Mouse (Mus musculus): ENCODE data around the gene Pdss2. TPM values are rescaled to one million over a fixed set of nuclear protein-coding genes. Genes with fewer than 3 reads are reported as not detected.
"Not testable (repeated sequence)": the region's sequence is repeated elsewhere in the genome, so short reads cannot be mapped to it uniquely, and the experiment has no call there.

Pdss2 gene
- polyA plus RNA-seq, 1 experiment: 3.7 TPM

- no peaks in the 10 kb centered on the region for H3K36me3 ChIP-seq (ENCODE audit: control insufficient read depth, insufficient read depth, low read length)
- H3K4me1 ChIP-seq (ENCODE audit: control insufficient read depth, insufficient read depth, low read length): no peaks in the 10 kb centered on the region
- H3K27ac ChIP-seq (ENCODE audit: control insufficient read depth, insufficient read depth, low read depth, low read length): no peak overlapping the region
- TF ChIP-seq CTCF (IDR thresholded peaks at IDR 0.05; ENCODE audit: control insufficient read depth, insufficient read depth, insufficient replicate concordance, low read depth, low read length) (no peak), POLR2A (IDR thresholded peaks at IDR 0.05; ENCODE audit: control insufficient read depth, low read depth, low read length) (no peak)
- no peaks in the 10 kb centered on the region for H3K27me3 ChIP-seq (ENCODE audit: control insufficient read depth, insufficient read depth, low read length)
- H3K4me3 ChIP-seq (ENCODE audit: control insufficient read depth, low read depth, low read length): no peak overlapping the region
These were observed 20.9 kb downstream of the Pdss2 start for GRCm38 (mm10) chr10:43242215-43242614.

- Histone ChIP-seq H3K4me3 (ENCODE audit: control insufficient read depth, low read depth, low read length) (peak overlapping the region; percentile 48; the same call in 1 of the 2 replicates), H3K4me1 (ENCODE audit: control insufficient read depth, insufficient read depth, low read length) (no peaks in the 10 kb centered on the region), H3K36me3 (ENCODE audit: control insufficient read depth, insufficient read depth, low read length) (no peaks in the 10 kb centered on the region), H3K27me3 (ENCODE audit: control insufficient read depth, insufficient read depth, low read length) (no peaks in the 10 kb centered on the region), H3K27ac (ENCODE audit: control insufficient read depth, insufficient read depth, low read depth, low read length) (no peak overlapping the region)
- no peak for TF ChIP-seq POLR2A (IDR thresholded peaks at IDR 0.05; ENCODE audit: control insufficient read depth, low read depth, low read length)
- TF ChIP-seq CTCF (IDR thresholded peaks at IDR 0.05; ENCODE audit: control insufficient read depth, insufficient read depth, insufficient replicate concordance, low read depth, low read length): no peak
These were observed 23.0 kb downstream of the Pdss2 start for GRCm38 (mm10) chr10:43244262-43244806.

GRCm38 (mm10) chr10:43245461-43246200 is 24.3 kb downstream of the Pdss2 start:
- Histone ChIP-seq H3K4me3 (ENCODE audit: control insufficient read depth, low read depth, low read length) (no peak overlapping the region), H3K4me1 (ENCODE audit: control insufficient read depth, insufficient read depth, low read length) (no peaks in the 10 kb centered on the region), H3K36me3 (ENCODE audit: control insufficient read depth, insufficient read depth, low read length) (no peaks in the 10 kb centered on the region), H3K27ac (ENCODE audit: control insufficient read depth, insufficient read depth, low read depth, low read length) (no peak overlapping the region), H3K27me3 (ENCODE audit: control insufficient read depth, insufficient read depth, low read length) (no peaks in the 10 kb centered on the region)
- TF ChIP-seq CTCF (IDR thresholded peaks at IDR 0.05; ENCODE audit: control insufficient read depth, insufficient read depth, insufficient replicate concordance, low read depth, low read length) (no peak), POLR2A (IDR thresholded peaks at IDR 0.05; ENCODE audit: control insufficient read depth, low read depth, low read length) (no peak)

GRCm38 (mm10) chr10:43247994-43248393 is 26.7 kb downstream of the Pdss2 start:
- no peaks in the 10 kb centered on the region for H3K36me3 ChIP-seq (ENCODE audit: control insufficient read depth, insufficient read depth, low read length)
- TF ChIP-seq POLR2A (IDR thresholded peaks at IDR 0.05; ENCODE audit: control insufficient read depth, low read depth, low read length): no peak
- TF ChIP-seq CTCF (IDR thresholded peaks at IDR 0.05; ENCODE audit: control insufficient read depth, insufficient read depth, insufficient replicate concordance, low read depth, low read length): no peak
- no peaks in the 10 kb centered on the region for H3K27me3 ChIP-seq (ENCODE audit: control insufficient read depth, insufficient read depth, low read length)
- no peak overlapping the region for H3K27ac ChIP-seq (ENCODE audit: control insufficient read depth, insufficient read depth, low read depth, low read length)
- H3K4me3 ChIP-seq (ENCODE audit: control insufficient read depth, low read depth, low read length): no peak overlapping the region
- H3K4me1 ChIP-seq (ENCODE audit: control insufficient read depth, insufficient read depth, low read length): no peaks in the 10 kb centered on the region

- Histone ChIP-seq H3K27me3 (ENCODE audit: control insufficient read depth, insufficient read depth, low read length) (no peaks in the 10 kb centered on the region), H3K4me3 (ENCODE audit: control insufficient read depth, low read depth, low read length) (no peak overlapping the region), H3K4me1 (ENCODE audit: control insufficient read depth, insufficient read depth, low read length) (no peaks in the 10 kb centered on the region), H3K27ac (ENCODE audit: control insufficient read depth, insufficient read depth, low read depth, low read length) (no peak overlapping the region), H3K36me3 (ENCODE audit: control insufficient read depth, insufficient read depth, low read length) (no peaks in the 10 kb centered on the region)
- no peak for TF ChIP-seq POLR2A (IDR thresholded peaks at IDR 0.05; ENCODE audit: control insufficient read depth, low read depth, low read length)
- TF ChIP-seq CTCF (IDR thresholded peaks at IDR 0.05; ENCODE audit: control insufficient read depth, insufficient read depth, insufficient replicate concordance, low read depth, low read length): no peak
These were observed 31.0 kb downstream of the Pdss2 start for GRCm38 (mm10) chr10:43252324-43252723.

GRCm38 (mm10) chr10:43256965-43257364 is 35.7 kb downstream of the Pdss2 start:
- not testable (repeated sequence) for H3K36me3 ChIP-seq (ENCODE audit: control insufficient read depth, insufficient read depth, low read length); H3K4me3 ChIP-seq (ENCODE audit: control insufficient read depth, low read depth, low read length); H3K27ac ChIP-seq (ENCODE audit: control insufficient read depth, insufficient read depth, low read depth, low read length); H3K4me1 ChIP-seq (ENCODE audit: control insufficient read depth, insufficient read depth, low read length); H3K27me3 ChIP-seq (ENCODE audit: control insufficient read depth, insufficient read depth, low read length)

- not testable (repeated sequence) for H3K36me3 ChIP-seq (ENCODE audit: control insufficient read depth, insufficient read depth, low read length); H3K4me1 ChIP-seq (ENCODE audit: control insufficient read depth, insufficient read depth, low read length); H3K27me3 ChIP-seq (ENCODE audit: control insufficient read depth, insufficient read depth, low read length); H3K27ac ChIP-seq (ENCODE audit: control insufficient read depth, insufficient read depth, low read depth, low read length); H3K4me3 ChIP-seq (ENCODE audit: control insufficient read depth, low read depth, low read length)
These were observed 36.2 kb downstream of the Pdss2 start for GRCm38 (mm10) chr10:43257500-43257899.

- Histone ChIP-seq H3K4me1 (ENCODE audit: control insufficient read depth, insufficient read depth, low read length) (no peaks in the 10 kb centered on the region; the same call in 1 of the 2 replicates), H3K36me3 (ENCODE audit: control insufficient read depth, insufficient read depth, low read length) (no peaks in the 10 kb centered on the region), H3K27me3 (ENCODE audit: control insufficient read depth, insufficient read depth, low read length) (no peaks in the 10 kb centered on the region), H3K27ac (ENCODE audit: control insufficient read depth, insufficient read depth, low read depth, low read length) (no peak overlapping the region), H3K4me3 (ENCODE audit: control insufficient read depth, low read depth, low read length) (no peak overlapping the region)
- TF ChIP-seq POLR2A (IDR thresholded peaks at IDR 0.05; ENCODE audit: control insufficient read depth, low read depth, low read length) (no peak), CTCF (IDR thresholded peaks at IDR 0.05; ENCODE audit: control insufficient read depth, insufficient read depth, insufficient replicate concordance, low read depth, low read length) (no peak)
These were observed 50.0 kb downstream of the Pdss2 start for GRCm38 (mm10) chr10:43271318-43271717.
